Mouse (Mus musculus) liver, postnatal 0 days (tissue): ENCODE results near the gene Mnx1.

Experiments
- CTCF ChIP-seq: sonication (generic); IDR thresholded peaks from 2 replicates; pipeline ENCODE4 v1.5.1; 2016; ENCODE audit warnings: antibody characterized with exemption, low read depth
- EP300 ChIP-seq: IDR thresholded peaks from 2 replicates; pipeline ENCODE4 v1.6.1; 2016; ENCODE audit warnings: antibody characterized with exemption, low read depth, mild to moderate bottlenecking

DNA sequence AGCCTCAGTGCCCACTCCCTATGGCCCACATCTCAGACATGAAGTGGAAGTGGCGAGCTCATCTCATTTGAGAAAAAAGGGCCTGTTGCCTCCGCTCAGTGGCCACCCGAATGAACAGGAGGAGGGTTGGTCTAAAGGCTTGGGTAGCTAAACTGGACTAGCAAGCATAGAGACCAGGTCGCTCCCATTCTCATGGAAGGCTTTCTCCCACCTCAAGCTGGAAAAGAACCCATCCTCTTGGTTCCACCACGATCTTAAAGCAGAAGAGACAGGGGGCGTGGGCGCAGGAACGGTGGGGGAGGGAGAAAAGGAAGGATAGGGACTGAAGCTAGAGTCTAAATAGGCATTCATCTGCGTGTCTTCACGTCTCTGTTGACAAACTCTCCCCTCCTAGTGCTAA is 3.2 kb downstream of the Mnx1 start:
- TF ChIP-seq CTCF (no peak), EP300 (no peak)
